Mouse (Mus musculus) neutrophil, adult 83 days (primary cell): ENCODE results near the gene Il5ra. TPM values are rescaled to one million over a fixed set of nuclear protein-coding genes. Genes with fewer than 3 reads are reported as not detected.

ENCODE experiments used
- total RNA-seq, 2 experiments: library from RNA; stranded (reverse); gene quantifications; one replicate each; pipeline ENCODE4 v1.2.4; 2023

The Il5ra gene
- under 1 TPM in 1 of 2 experiments, not detected in 1; 0.83 TPM for total RNA-seq

DNA sequence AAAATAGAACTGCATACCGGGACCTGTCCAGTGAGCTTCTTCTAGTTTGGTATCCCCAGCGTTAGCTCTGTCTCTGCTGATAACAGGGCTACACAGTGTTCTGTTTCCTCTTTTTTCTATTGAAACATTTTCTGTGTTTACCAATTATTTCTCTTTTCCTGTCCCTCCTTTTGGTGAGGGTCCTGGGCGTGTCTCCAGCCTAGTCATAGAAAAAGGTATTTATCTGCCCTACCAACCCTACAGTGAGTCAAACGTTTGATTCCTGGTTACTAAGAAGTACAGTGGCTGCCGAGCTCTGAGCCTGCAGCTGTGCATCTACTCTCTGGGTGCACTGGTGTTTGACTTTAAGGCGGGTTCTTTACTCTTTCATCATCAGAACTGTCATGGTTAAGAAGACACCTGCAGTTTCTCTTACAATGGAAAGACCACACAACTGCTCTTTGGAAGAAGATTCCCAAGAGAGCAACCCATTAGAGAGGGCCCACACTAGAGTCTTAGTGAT is at the start of gene Il5ra:
Gene Il5ra, minus strand, starts transcription at position 151 of the 502 bp plus-strand sequence.

DNA sequence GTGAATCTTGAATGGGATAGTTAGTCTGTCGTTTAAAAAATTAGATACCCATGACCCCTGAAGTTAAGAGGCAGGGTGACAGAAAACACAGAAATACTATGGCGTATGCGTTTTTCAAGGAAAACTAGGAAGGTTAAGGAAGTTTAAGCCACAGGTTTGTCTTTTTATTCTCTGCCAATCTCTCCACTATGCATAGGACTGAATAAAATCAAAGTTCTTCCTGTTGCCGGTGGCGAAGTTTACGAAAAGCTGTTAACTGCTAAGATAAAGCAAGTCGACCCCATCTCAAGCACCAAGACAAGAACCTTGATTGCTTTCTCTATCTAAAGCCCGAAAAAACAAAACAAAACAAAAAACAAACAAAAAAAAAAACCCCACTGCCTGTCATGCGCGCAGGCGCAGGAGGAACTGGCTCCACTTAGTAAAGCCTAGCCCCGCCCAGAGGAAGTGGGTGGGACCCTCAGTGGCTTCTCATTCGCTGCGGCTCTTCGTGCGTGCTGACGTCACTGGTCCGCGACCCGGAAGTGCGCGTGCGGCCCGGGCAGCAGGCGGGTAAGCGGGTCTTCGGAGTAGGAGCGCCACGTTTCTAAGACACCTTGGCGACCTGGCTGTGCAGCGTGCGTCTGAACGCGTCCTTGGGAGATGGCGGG is 19.9 kb upstream of the Il5ra start, which contains the start of gene Trnt1:
Gene Trnt1, plus strand, starts transcription at position 481 of the 650 bp plus-strand sequence.

Other genes starting within 250 kb of the Il5ra start
- gene Trnt1, start 20.1 kb upstream of the Il5ra start, total RNA-seq = 10 to 100 TPM; 31.5 TPM
- 10 to 100 TPM; 23.7 to 26.8 TPM for gene Crbn, start 51.0 kb upstream of the Il5ra start, total RNA-seq